Mouse (Mus musculus): ENCODE results near the gene Dio2.

GRCm38 (mm10) chr12:90740468-90740867 lies 2.2 kb upstream of the Dio2 start:
- TF ChIP-seq ZNF384 (IDR thresholded peaks at IDR 0.05; ENCODE audit: low read depth, low read length) (no peak), TBP (conservative IDR thresholded peaks at IDR 0.05; ENCODE audit: low read depth, low read length) (no peak)
